Mouse (Mus musculus): ENCODE results near the gene Gm3776. TPM values are rescaled to one million over a fixed set of nuclear protein-coding genes. Genes with fewer than 3 reads are reported as not detected.
"Not testable (repeated sequence)": the region's sequence is repeated elsewhere in the genome, so short reads cannot be mapped to it uniquely, and the experiment has no call there.

The Gm3776 gene
- polyA plus RNA-seq, 1 experiment: not detected

DNA sequence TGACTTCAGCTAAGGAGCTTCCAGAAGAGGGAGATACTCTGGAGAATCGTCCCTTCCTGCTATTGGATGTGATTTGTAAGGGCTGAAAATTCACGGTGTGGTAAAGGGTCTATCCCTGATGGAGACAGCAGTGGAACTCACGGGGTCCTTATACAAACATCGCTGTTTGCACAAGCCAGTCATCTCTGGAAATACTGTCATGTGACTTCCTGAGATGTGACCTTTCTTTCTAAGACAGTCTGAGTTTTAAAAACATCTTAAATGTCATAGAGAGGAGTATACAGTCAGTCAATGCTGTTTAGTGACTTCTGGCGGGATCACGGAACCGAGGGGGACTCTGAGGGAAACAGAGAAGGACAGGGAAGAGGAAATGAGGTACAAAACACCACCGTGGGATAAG lies 34.3 kb upstream of the Gm3776 start:
- no peak for TF ChIP-seq POLR2A (IDR thresholded peaks at IDR 0.05; ENCODE audit: control insufficient read depth, low read depth, low read length)
- no peak for TF ChIP-seq CTCF (IDR thresholded peaks at IDR 0.05; ENCODE audit: control insufficient read depth, insufficient read depth, insufficient replicate concordance, low read depth, low read length)
- Histone ChIP-seq H3K36me3 (ENCODE audit: control insufficient read depth, insufficient read depth, low read length) (no peaks in the 10 kb centered on the region), H3K27ac (ENCODE audit: control insufficient read depth, insufficient read depth, low read depth, low read length) (no peak overlapping the region), H3K4me1 (ENCODE audit: control insufficient read depth, insufficient read depth, low read length) (peaks cover 2% of the 10 kb centered on the region), H3K27me3 (ENCODE audit: control insufficient read depth, insufficient read depth, low read length) (no peaks in the 10 kb centered on the region), H3K4me3 (ENCODE audit: control insufficient read depth, low read depth, low read length) (no peak overlapping the region)

DNA sequence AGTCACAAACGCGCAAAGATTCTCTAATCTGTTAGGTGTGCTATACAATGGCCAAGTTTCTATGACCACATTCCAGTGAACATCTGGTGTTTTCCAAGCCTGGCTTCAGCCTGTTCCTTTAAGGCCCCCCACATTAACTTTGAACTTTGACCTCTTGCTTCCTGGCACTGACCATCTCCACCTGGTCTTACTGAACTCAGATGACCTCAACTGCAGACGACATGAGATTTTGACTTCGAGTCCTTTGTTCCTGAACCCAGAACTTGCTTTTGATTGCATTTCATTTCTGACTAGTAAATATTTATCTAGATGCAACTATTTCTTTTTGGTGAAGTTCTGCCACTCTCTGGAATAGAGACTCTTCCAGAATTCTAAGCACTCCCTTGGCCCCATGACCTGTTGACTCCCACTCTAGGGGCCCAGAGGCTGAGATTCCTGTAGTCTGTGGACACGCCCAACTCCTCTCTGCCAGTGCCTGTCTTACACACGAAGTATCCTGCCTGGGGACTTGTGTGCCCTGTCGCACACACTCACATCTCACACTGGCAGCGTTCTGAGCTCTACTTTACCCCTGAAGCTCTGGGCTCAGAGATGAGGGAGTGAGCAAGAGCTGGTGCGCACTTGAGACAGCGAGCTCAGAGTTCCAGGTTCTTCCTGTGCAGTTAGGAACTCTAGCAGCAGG lies 33.6 kb upstream of the Gm3776 start:
- Histone ChIP-seq H3K36me3 (ENCODE audit: control insufficient read depth, insufficient read depth, low read length) (no peaks in the 10 kb centered on the region), H3K4me1 (ENCODE audit: control insufficient read depth, insufficient read depth, low read length) (peaks cover 2% of the 10 kb centered on the region), H3K27me3 (ENCODE audit: control insufficient read depth, insufficient read depth, low read length) (no peaks in the 10 kb centered on the region), H3K4me3 (ENCODE audit: control insufficient read depth, low read depth, low read length) (no peak overlapping the region), H3K27ac (ENCODE audit: control insufficient read depth, insufficient read depth, low read depth, low read length) (no peak overlapping the region)
- TF ChIP-seq POLR2A (IDR thresholded peaks at IDR 0.05; ENCODE audit: control insufficient read depth, low read depth, low read length) (no peak), CTCF (IDR thresholded peaks at IDR 0.05; ENCODE audit: control insufficient read depth, insufficient read depth, insufficient replicate concordance, low read depth, low read length) (no peak)

- TF ChIP-seq POLR2A (IDR thresholded peaks at IDR 0.05; ENCODE audit: control insufficient read depth, low read depth, low read length) (no peak), CTCF (IDR thresholded peaks at IDR 0.05; ENCODE audit: control insufficient read depth, insufficient read depth, insufficient replicate concordance, low read depth, low read length) (no peak)
- H3K27me3 ChIP-seq (ENCODE audit: control insufficient read depth, insufficient read depth, low read length): no peaks in the 10 kb centered on the region
- no peak overlapping the region for H3K27ac ChIP-seq (ENCODE audit: control insufficient read depth, insufficient read depth, low read depth, low read length)
- H3K4me1 ChIP-seq (ENCODE audit: control insufficient read depth, insufficient read depth, low read length): peaks cover 2% of the 10 kb centered on the region
- H3K36me3 ChIP-seq (ENCODE audit: control insufficient read depth, insufficient read depth, low read length): no peaks in the 10 kb centered on the region
- H3K4me3 ChIP-seq (ENCODE audit: control insufficient read depth, low read depth, low read length): no peak overlapping the region
These were observed 32.5 kb upstream of the Gm3776 start for GRCm38 (mm10) chr9:78224418-78224817.

- no peak overlapping the region for H3K27ac ChIP-seq (ENCODE audit: control insufficient read depth, insufficient read depth, low read depth, low read length)
- H3K36me3 ChIP-seq (ENCODE audit: control insufficient read depth, insufficient read depth, low read length): no peaks in the 10 kb centered on the region
- peaks cover 2% of the 10 kb centered on the region for H3K4me1 ChIP-seq (ENCODE audit: control insufficient read depth, insufficient read depth, low read length)
- H3K27me3 ChIP-seq (ENCODE audit: control insufficient read depth, insufficient read depth, low read length): no peaks in the 10 kb centered on the region
- TF ChIP-seq CTCF (IDR thresholded peaks at IDR 0.05; ENCODE audit: control insufficient read depth, insufficient read depth, insufficient replicate concordance, low read depth, low read length): no peak
- TF ChIP-seq POLR2A (IDR thresholded peaks at IDR 0.05; ENCODE audit: control insufficient read depth, low read depth, low read length): no peak
- no peak overlapping the region for H3K4me3 ChIP-seq (ENCODE audit: control insufficient read depth, low read depth, low read length)
These were observed 31.6 kb upstream of the Gm3776 start for GRCm38 (mm10) chr9:78225304-78225703.

DNA sequence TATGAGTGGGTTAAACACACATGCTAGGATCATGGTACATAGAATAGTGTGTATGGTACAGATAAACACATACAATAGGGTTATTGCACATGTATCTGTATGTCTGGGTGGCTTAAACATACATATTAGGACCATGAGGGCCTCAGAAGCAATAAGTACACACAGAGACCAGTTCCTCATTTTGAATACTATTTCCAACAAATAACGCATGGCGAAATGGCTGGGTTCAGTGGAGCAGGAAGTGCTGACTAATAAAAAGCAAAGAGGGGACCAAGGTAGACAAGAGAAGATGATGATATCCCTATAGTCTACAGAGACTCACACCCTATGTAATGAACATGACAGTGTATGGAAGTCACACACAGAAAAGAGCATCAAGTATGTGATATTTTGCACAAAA lies 28.8 kb upstream of the Gm3776 start:
- H3K27me3 ChIP-seq (ENCODE audit: control insufficient read depth, insufficient read depth, low read length): no peaks in the 10 kb centered on the region
- TF ChIP-seq POLR2A (IDR thresholded peaks at IDR 0.05; ENCODE audit: control insufficient read depth, low read depth, low read length) (no peak), CTCF (IDR thresholded peaks at IDR 0.05; ENCODE audit: control insufficient read depth, insufficient read depth, insufficient replicate concordance, low read depth, low read length) (no peak)
- no peak overlapping the region for H3K4me3 ChIP-seq (ENCODE audit: control insufficient read depth, low read depth, low read length)
- peaks cover 2% of the 10 kb centered on the region for H3K4me1 ChIP-seq (ENCODE audit: control insufficient read depth, insufficient read depth, low read length)
- no peak overlapping the region for H3K27ac ChIP-seq (ENCODE audit: control insufficient read depth, insufficient read depth, low read depth, low read length)
- no peaks in the 10 kb centered on the region for H3K36me3 ChIP-seq (ENCODE audit: control insufficient read depth, insufficient read depth, low read length)

DNA sequence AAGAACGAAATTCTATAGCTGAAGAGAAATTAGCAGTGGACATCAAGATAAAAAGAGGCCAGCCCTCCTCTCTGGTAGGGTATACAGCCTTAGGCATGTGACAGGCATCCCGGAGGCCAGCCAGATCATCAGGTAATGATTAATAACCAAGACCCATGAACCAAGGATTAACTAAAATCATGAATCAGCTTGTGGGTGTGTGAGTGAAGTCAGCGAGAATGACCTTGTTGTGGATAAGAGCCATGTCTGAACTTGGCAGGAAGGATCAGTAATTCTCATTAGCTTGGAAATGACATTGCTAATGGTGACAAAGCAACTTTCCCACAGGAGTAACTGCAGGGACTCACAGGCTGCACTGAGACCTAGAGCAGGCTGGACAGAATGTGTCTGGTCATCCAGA lies 27.3 kb upstream of the Gm3776 start:
- not testable (repeated sequence) for H3K4me3 ChIP-seq (ENCODE audit: control insufficient read depth, low read depth, low read length); H3K27ac ChIP-seq (ENCODE audit: control insufficient read depth, insufficient read depth, low read depth, low read length); H3K36me3 ChIP-seq (ENCODE audit: control insufficient read depth, insufficient read depth, low read length); H3K4me1 ChIP-seq (ENCODE audit: control insufficient read depth, insufficient read depth, low read length); H3K27me3 ChIP-seq (ENCODE audit: control insufficient read depth, insufficient read depth, low read length)

GRCm38 (mm10) chr9:78230461-78230860 lies 26.5 kb upstream of the Gm3776 start, which contains the start of gene Gsta1:
Gene Gsta1, plus strand, starts transcription at chr9:78230656.
- H3K27ac ChIP-seq (ENCODE audit: control insufficient read depth, insufficient read depth, low read depth, low read length); H3K4me1 ChIP-seq (ENCODE audit: control insufficient read depth, insufficient read depth, low read length); H3K36me3 ChIP-seq (ENCODE audit: control insufficient read depth, insufficient read depth, low read length); H3K27me3 ChIP-seq (ENCODE audit: control insufficient read depth, insufficient read depth, low read length); H3K4me3 ChIP-seq (ENCODE audit: control insufficient read depth, low read depth, low read length): not testable (repeated sequence)

DNA sequence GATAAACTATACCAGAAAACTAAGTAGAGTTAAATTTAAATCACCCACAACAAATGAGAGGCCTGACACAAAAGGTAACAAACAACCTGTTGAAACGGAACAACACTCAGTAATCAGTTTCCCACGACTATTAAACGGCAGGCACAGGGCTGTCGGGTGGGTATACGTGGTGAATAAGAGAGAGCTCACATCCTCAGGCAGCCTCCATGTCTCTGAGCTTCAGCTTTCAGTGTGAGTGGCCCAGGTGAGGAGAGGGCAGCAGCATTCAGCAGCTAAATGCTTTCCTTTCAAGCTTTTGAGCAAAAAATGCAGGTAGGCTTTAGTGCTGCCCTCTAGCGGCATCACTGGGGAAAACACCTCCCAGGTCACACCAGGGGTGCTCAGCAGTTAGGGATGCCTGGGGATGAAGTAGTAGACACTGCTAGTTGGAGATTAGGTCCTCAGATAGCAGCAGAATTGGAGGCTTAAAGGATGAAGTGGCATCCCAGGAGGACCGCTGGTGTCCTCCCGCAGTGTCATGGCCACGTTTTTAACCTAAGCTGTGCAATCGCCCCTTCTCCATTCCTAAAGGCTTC lies 23.7 kb upstream of the Gm3776 start:
- not testable (repeated sequence) for H3K27me3 ChIP-seq (ENCODE audit: control insufficient read depth, insufficient read depth, low read length); H3K27ac ChIP-seq (ENCODE audit: control insufficient read depth, insufficient read depth, low read depth, low read length); H3K36me3 ChIP-seq (ENCODE audit: control insufficient read depth, insufficient read depth, low read length); H3K4me1 ChIP-seq (ENCODE audit: control insufficient read depth, insufficient read depth, low read length); H3K4me3 ChIP-seq (ENCODE audit: control insufficient read depth, low read depth, low read length)

- H3K36me3 ChIP-seq (ENCODE audit: control insufficient read depth, insufficient read depth, low read length): not testable (repeated sequence)
These were observed 1.1 kb upstream of the Gm3776 start for GRCm38 (mm10) chr9:78255683-78256470.

More at GRCm38 (mm10) chr9:78255683-78256470, 1.1 kb upstream of the Gm3776 start:
- not testable (repeated sequence) for H3K4me1 ChIP-seq (ENCODE audit: control insufficient read depth, insufficient read depth, low read length); H3K27ac ChIP-seq (ENCODE audit: control insufficient read depth, insufficient read depth, low read depth, low read length); H3K4me3 ChIP-seq (ENCODE audit: control insufficient read depth, low read depth, low read length); H3K27me3 ChIP-seq (ENCODE audit: control insufficient read depth, insufficient read depth, low read length)

All from testis, adult 2 months (tissue).